Mouse (Mus musculus): Measurements from ENCODE around the gene Usp48.

DNA sequence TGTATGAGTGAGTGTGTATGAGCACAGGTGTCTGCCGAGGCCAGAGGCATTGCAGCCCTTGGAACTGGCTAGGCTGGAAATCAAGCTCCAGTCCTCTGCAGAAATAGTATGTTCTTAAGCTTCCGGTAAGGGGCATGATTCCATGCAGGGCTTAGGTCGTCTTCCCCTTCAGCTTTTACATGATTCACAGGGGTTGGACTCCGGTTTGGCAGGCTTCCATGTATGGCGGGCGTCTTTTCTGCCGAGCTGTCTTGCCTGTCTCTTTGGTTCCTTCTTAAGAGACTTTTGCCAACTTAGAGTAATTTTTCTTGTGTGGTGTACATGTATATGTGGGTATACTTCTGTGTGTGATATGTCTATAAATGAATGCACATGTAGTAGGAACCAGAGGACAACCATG, 35.8 kb downstream of the Usp48 start:
- TF ChIP-seq POLR2A (IDR thresholded peaks at IDR 0.05; ENCODE audit: low read depth, low read length) (no peak), CTCF (IDR thresholded peaks at IDR 0.05; ENCODE audit: extremely low read depth, insufficient read length, insufficient replicate concordance, low read depth, low read length) (no peak)

Data from small intestine, adult 2 months (tissue).